ENCODE assay signal across 10 mouse cellular contexts in genomic region chr12:33285354-33285753, GRCm38 (mm10).
A peak's percentile ranks its signal among the peaks of the same experiment; 100 is the strongest.
DNase-seq lines count a peak whose midpoint lies in the region; ATAC-seq and TF ChIP-seq lines count a peak whose summit lies in the region.
"Had no signal": no experiment of that assay in that cellular context is flagged by ENCODE, and none has a peak within 500 bp of the region (broad histone marks: within the 10 kb centered on the region; RNA-seq: fewer than 3 reads in every experiment).

No protein-coding gene starts in this region.

- TF ChIP-seq EP300 in lung, postnatal 0 days (IDR thresholded peaks at IDR 0.05) = no peak

- no peak for TF ChIP-seq CTCF in lung, postnatal 0 days (IDR thresholded peaks at IDR 0.05)
- TF ChIP-seq CTCF in kidney, postnatal 0 days (IDR thresholded peaks at IDR 0.05; ENCODE audit: low read depth) = no peak

- H3K27ac ChIP-seq in heart, embryonic 16.5 days (ENCODE audit: low read length) = peak overlapping the region; percentile 65
- no peak overlapping the region for H3K27ac ChIP-seq in lung, postnatal 0 days (ENCODE audit: low read length)
- peak overlapping the region; percentile 44; the same call in 1 of the 2 replicates for H3K27ac ChIP-seq in kidney, postnatal 0 days
- no peak overlapping the region for H3K27ac ChIP-seq in forebrain, embryonic 15.5 days (replicated peaks)
- H3K27ac ChIP-seq: embryonic facial prominence, embryonic 12.5 days had no signal

- no peaks in the 10 kb centered on the region for H3K27me3 ChIP-seq in heart, embryonic 16.5 days (ENCODE audit: control insufficient read depth, insufficient read depth, low read length)
- H3K27me3 ChIP-seq in lung, postnatal 0 days (replicated peaks; ENCODE audit: insufficient read depth, low read length) = no peaks in the 10 kb centered on the region
- H3K27me3 ChIP-seq in kidney, postnatal 0 days (ENCODE audit: insufficient read depth, low read length) = no peaks in the 10 kb centered on the region
- no peaks in the 10 kb centered on the region for H3K27me3 ChIP-seq in forebrain, embryonic 15.5 days
- H3K27me3 ChIP-seq: embryonic facial prominence, embryonic 12.5 days; midbrain, embryonic 13.5 days had no signal

- no peak overlapping the region for H3K4me2 ChIP-seq in heart, embryonic 16.5 days (ENCODE audit: low read depth, low read length)
- H3K4me2 ChIP-seq in lung, postnatal 0 days (replicated peaks; ENCODE audit: low read depth, low read length) = no peak overlapping the region
- no peak overlapping the region for H3K4me2 ChIP-seq in kidney, postnatal 0 days (ENCODE audit: low read length)
- H3K4me2 ChIP-seq in forebrain, embryonic 15.5 days (replicated peaks) = no peak overlapping the region
- H3K4me2 ChIP-seq: embryonic facial prominence, embryonic 12.5 days; midbrain, embryonic 13.5 days had no signal

- DNase-seq in heart, adult 8-10 months (ENCODE audit: low spot score) = no peak
- DNase-seq in lung, postnatal 0 days (ENCODE audit: low spot score) = peak; percentile 21
- no peak for DNase-seq in lung, adult 18-20 months
- peak; percentile 72 for DNase-seq in NIH3T3 (ENCODE audit: low read depth)
- DNase-seq in kidney, postnatal 0 days (ENCODE audit: low spot score) = no peak
- no peak for DNase-seq in left cerebral cortex, adult 11 months (ENCODE audit: low spot score)

- no peaks in the 10 kb centered on the region for H3K36me3 ChIP-seq in heart, embryonic 16.5 days (ENCODE audit: control insufficient read depth, insufficient read depth)
- no peaks in the 10 kb centered on the region for H3K36me3 ChIP-seq in lung, postnatal 0 days (ENCODE audit: insufficient read depth, low read length)
- H3K36me3 ChIP-seq in kidney, postnatal 0 days (ENCODE audit: insufficient read depth, low read length) = no peaks in the 10 kb centered on the region
- H3K36me3 ChIP-seq in forebrain, embryonic 15.5 days = no peaks in the 10 kb centered on the region
- H3K36me3 ChIP-seq: embryonic facial prominence, embryonic 12.5 days; midbrain, embryonic 13.5 days had no signal

- ATAC-seq in heart, embryonic 16.5 days (replicated peaks; ENCODE audit: extremely low read depth, insufficient read depth, low FRiP score) = no peak
- peak; percentile 33; the same call in 1 of the 2 replicates for ATAC-seq in lung, postnatal 0 days
- ATAC-seq in kidney, postnatal 0 days (replicated peaks; ENCODE audit: low FRiP score, low read depth) = 0 out of 2 replicates have a peak, but pooled peaks have one; percentile 48
- ATAC-seq in forebrain, embryonic 15.5 days (replicated peaks) = no peak

- no peak overlapping the region for H3K9ac ChIP-seq in heart, embryonic 16.5 days (ENCODE audit: low read length)
- H3K9ac ChIP-seq in lung, postnatal 0 days (replicated peaks; ENCODE audit: low read depth) = no peak overlapping the region
- no peak overlapping the region for H3K9ac ChIP-seq in kidney, postnatal 0 days (ENCODE audit: low read depth, low read length)
- no peak overlapping the region for H3K9ac ChIP-seq in forebrain, embryonic 15.5 days (replicated peaks)
- H3K9ac ChIP-seq: embryonic facial prominence, embryonic 12.5 days; midbrain, embryonic 13.5 days had no signal

- WGBS in heart, embryonic 16.5 days = 35% methylated on average over 4 of the region's 4 CpGs
- 33% methylated on average over 4 of the region's 4 CpGs for WGBS in lung, postnatal 0 days
- WGBS in kidney, postnatal 0 days = 45% methylated on average over 4 of the region's 4 CpGs
- 20% methylated on average over 4 of the region's 4 CpGs for WGBS in forebrain, embryonic 15.5 days

- H3K9me3 ChIP-seq in heart, embryonic 16.5 days (replicated peaks; ENCODE audit: control insufficient read depth, low read length) = no peaks in the 10 kb centered on the region
- H3K9me3 ChIP-seq in lung, postnatal 0 days (ENCODE audit: low read length) = no peaks in the 10 kb centered on the region
- no peaks in the 10 kb centered on the region for H3K9me3 ChIP-seq in kidney, postnatal 0 days (replicated peaks; ENCODE audit: low read length)
- H3K9me3 ChIP-seq in forebrain, embryonic 15.5 days = no peaks in the 10 kb centered on the region
- H3K9me3 ChIP-seq: embryonic facial prominence, embryonic 12.5 days; midbrain, embryonic 13.5 days had no signal

- peaks cover 34% of the 10 kb centered on the region for H3K4me1 ChIP-seq in heart, embryonic 16.5 days (ENCODE audit: control insufficient read depth, insufficient read depth, low read length)
- H3K4me1 ChIP-seq in lung, postnatal 0 days (ENCODE audit: insufficient read depth, low read depth, low read length) = no peaks in the 10 kb centered on the region; the same call in 1 of the 2 replicates
- H3K4me1 ChIP-seq in kidney, postnatal 0 days (replicated peaks; ENCODE audit: insufficient read depth, low read length) = peaks cover 22% of the 10 kb centered on the region
- peaks cover 22% of the 10 kb centered on the region for H3K4me1 ChIP-seq in forebrain, embryonic 15.5 days

- no peak overlapping the region for H3K4me3 ChIP-seq in heart, embryonic 16.5 days (ENCODE audit: low read length)
- H3K4me3 ChIP-seq in lung, postnatal 0 days (ENCODE audit: low read depth, low read length) = no peak overlapping the region
- H3K4me3 ChIP-seq in kidney, postnatal 0 days (replicated peaks; ENCODE audit: low read depth, low read length) = no peak overlapping the region
- no peak overlapping the region for H3K4me3 ChIP-seq in forebrain, embryonic 15.5 days
- H3K4me3 ChIP-seq: embryonic facial prominence, embryonic 12.5 days; midbrain, embryonic 13.5 days had no signal

Comparison
In these comparisons a context has a peak if more than half of its experiments do, and no peak if none do; other contexts are left out.
1. DNase-seq: peak in lung, postnatal 0 days (single experiment) and NIH3T3 (single experiment); none in heart, adult 8-10 months (single experiment), lung, adult 18-20 months (0 of 2), kidney, postnatal 0 days (single experiment) and left cerebral cortex, adult 11 months (single experiment).
2. ATAC-seq: peak in lung, postnatal 0 days (single experiment) and kidney, postnatal 0 days (single experiment); none in heart, embryonic 16.5 days (single experiment) and forebrain, embryonic 15.5 days (single experiment).
3. H3K27ac ChIP-seq: peak in heart, embryonic 16.5 days (single experiment) and kidney, postnatal 0 days (single experiment); none in lung, postnatal 0 days (single experiment) and forebrain, embryonic 15.5 days (single experiment).